Mouse (Mus musculus) spleen, postnatal 36 days (tissue): ENCODE measurements at regions not wholly inside any gene's neighbourhood (a gene's known extent, or its start where the extent isn't known, plus 50 kb on each side); places are given as distances from the start of the nearest gene placed in this dataset.

Experiments used
- DNase-seq, 2 experiments: peaks; one replicate each; pipeline ENCODE4 v3.0.0; 2022; ENCODE audit warnings: low spot score in 2 of 2, mixed read lengths in 1 of 2

- no peak for DNase-seq
Measured at GRCm38 (mm10) chr6:16999451-17000139, 65.4 kb upstream of the Tes start.

- DNase-seq: no peak
Measured at GRCm38 (mm10) chr6:16995495-16995936, 69.4 kb upstream of the Tes start.

GRCm38 (mm10) chr6:16994711-16995110 lies 70.2 kb upstream of the Tes start:
- no peak for DNase-seq

GRCm38 (mm10) chr6:16991996-16992591 lies 72.9 kb upstream of the Tes start:
- no peak for DNase-seq

GRCm38 (mm10) chr6:16978206-16978505 lies 79.9 kb upstream of the Tfec start:
- DNase-seq: peak in 1 of 2 experiments; percentile 19

GRCm38 (mm10) chr6:16977392-16978205 lies 79.4 kb upstream of the Tfec start:
- DNase-seq: no peak

- DNase-seq: peak; percentile 20 to 40
Measured at GRCm38 (mm10) chr6:16965658-16966057, 67.4 kb upstream of the Tfec start.

- peak in 1 of 2 experiments; percentile 14 for DNase-seq
Measured at GRCm38 (mm10) chr6:16964362-16964761, 66.1 kb upstream of the Tfec start.

GRCm38 (mm10) chr6:16963958-16964357 lies 65.7 kb upstream of the Tfec start:
- DNase-seq: peak; percentile 47 to 59

GRCm38 (mm10) chr6:16958102-16958501 lies 59.9 kb upstream of the Tfec start:
- DNase-seq: no peak

GRCm38 (mm10) chr6:16956771-16957435 lies 58.7 kb upstream of the Tfec start:
- no peak for DNase-seq
